Mouse (Mus musculus) adipocyte (in vitro differentiated cells): ENCODE data around the gene Psmd12.
"Not testable (repeated sequence)": the region's sequence is repeated elsewhere in the genome, so short reads cannot be mapped to it uniquely, and the experiment has no call there.

Experiments
- DNase-seq: peaks from one replicate; pipeline ENCODE4 v3.0.0-alpha.2; 2016; ENCODE audit warnings: low spot score

Gene Psmd12

GRCm38 (mm10) chr11:107462478-107462877, 16.8 kb upstream of the Psmd12 start:
- DNase-seq = no peak

- no peak for DNase-seq
Measured at GRCm38 (mm10) chr11:107463251-107463681, 16.0 kb upstream of the Psmd12 start.

GRCm38 (mm10) chr11:107464141-107464540, 15.1 kb upstream of the Psmd12 start:
- no peak for DNase-seq

- DNase-seq = no peak
Measured at GRCm38 (mm10) chr11:107465041-107465440, 14.2 kb upstream of the Psmd12 start.

- no peak for DNase-seq
Measured at GRCm38 (mm10) chr11:107465969-107466368, 13.3 kb upstream of the Psmd12 start.

- DNase-seq = no peak
Measured at GRCm38 (mm10) chr11:107466611-107467391, 12.5 kb upstream of the Psmd12 start.

GRCm38 (mm10) chr11:107468252-107469030, 10.8 kb upstream of the Psmd12 start:
- DNase-seq = no peak

GRCm38 (mm10) chr11:107469031-107469522, 10.2 kb upstream of the Psmd12 start:
- DNase-seq = peak; percentile 18

GRCm38 (mm10) chr11:107469523-107470371, 9.5 kb upstream of the Psmd12 start:
- DNase-seq = no peak

GRCm38 (mm10) chr11:107470521-107471041, 8.7 kb upstream of the Psmd12 start, which contains the start of gene Pitpnc1:
Gene Pitpnc1 (minus strand): TSS chr11:107470699.
- DNase-seq = peak; percentile 58

- peak; percentile 33 for DNase-seq
Measured at GRCm38 (mm10) chr11:107471071-107471720, 8.1 kb upstream of the Psmd12 start.

GRCm38 (mm10) chr11:107472304-107472703, 7.0 kb upstream of the Psmd12 start:
- no peak for DNase-seq

- DNase-seq = peak; percentile 84
Measured at GRCm38 (mm10) chr11:107473137-107473820, 6.0 kb upstream of the Psmd12 start.

GRCm38 (mm10) chr11:107479862-107480203, 549 bp downstream of the Psmd12 start:
- DNase-seq = no peak

- no peak for DNase-seq
Measured at GRCm38 (mm10) chr11:107484341-107484740, 5.1 kb downstream of the Psmd12 start.

- no peak for DNase-seq
Measured at GRCm38 (mm10) chr11:107502801-107503200, 23.5 kb downstream of the Psmd12 start.

GRCm38 (mm10) chr11:107504364-107504763, 25.1 kb downstream of the Psmd12 start:
- not testable (repeated sequence) for DNase-seq

GRCm38 (mm10) chr11:107506260-107506659, 27.0 kb downstream of the Psmd12 start:
- DNase-seq = peak; percentile 38

- DNase-seq = peak; percentile 26
Measured at GRCm38 (mm10) chr11:107509631-107510338, 30.5 kb downstream of the Psmd12 start.
